Mouse (Mus musculus) bone marrow, adult 2 months (tissue): ENCODE data around the gene Scnn1g. TPM values are rescaled to one million over a fixed set of nuclear protein-coding genes. Genes with fewer than 3 reads are reported as not detected.

ENCODE experiments used
- H3K27ac ChIP-seq: fragments of 200-500 bp; 2 replicates; pipeline ENCODE4 v1.5.1; 2012; ENCODE audit warnings: low read depth, mild to moderate bottlenecking, control low read depth, inconsistent platforms, low read length; ENCODE audit not compliant: control insufficient read depth, poor library complexity, insufficient read depth
- H3K4me1 ChIP-seq: fragments of 200-500 bp; 2 replicates; pipeline ENCODE4 v1.6.1; 2011; ENCODE audit warnings: low read length; ENCODE audit not compliant: control insufficient read depth, insufficient read depth
- H3K4me3 ChIP-seq: fragments of 200-500 bp; replicated peaks from 2 replicates; pipeline ENCODE3; 2011; ENCODE audit warnings: mild to moderate bottlenecking, low read depth, low read length, control low read depth; ENCODE audit not compliant: control insufficient read depth
- CTCF ChIP-seq: fragments of 200-500 bp; IDR thresholded peaks from 2 replicates; pipeline ENCODE4 v1.5.1; 2011; ENCODE audit warnings: low read length, control low read depth; ENCODE audit not compliant: control insufficient read depth, insufficient read depth
- POLR2A ChIP-seq: fragments of 200-500 bp; IDR thresholded peaks from 2 replicates; pipeline ENCODE4 v1.6.1; 2011; ENCODE audit warnings: low read depth, mild to moderate bottlenecking, control low read depth, low read length, borderline replicate concordance; ENCODE audit not compliant: control insufficient read depth
- WGBS: fragments of 180-500 bp; shearing (Covaris S2); methylation state at CpG from one replicate; pipeline ENCODE4 v1.1.7; 2018; 5-methylcytosine and 5-hydroxymethylcytosine counted together
- polyA plus RNA-seq: library from polyadenylated mRNA; stranded (reverse); fragments of >200 nt; gene quantifications from 2 replicates; pipeline ENCODE4 v1.2.4, GENCODE M21; 2011; ENCODE audit warnings: low replicate concordance; ENCODE audit not compliant: missing spikeins, insufficient read depth, insufficient read length

The Scnn1g gene
- polyA plus RNA-seq, 1 experiment: not detected

DNA sequence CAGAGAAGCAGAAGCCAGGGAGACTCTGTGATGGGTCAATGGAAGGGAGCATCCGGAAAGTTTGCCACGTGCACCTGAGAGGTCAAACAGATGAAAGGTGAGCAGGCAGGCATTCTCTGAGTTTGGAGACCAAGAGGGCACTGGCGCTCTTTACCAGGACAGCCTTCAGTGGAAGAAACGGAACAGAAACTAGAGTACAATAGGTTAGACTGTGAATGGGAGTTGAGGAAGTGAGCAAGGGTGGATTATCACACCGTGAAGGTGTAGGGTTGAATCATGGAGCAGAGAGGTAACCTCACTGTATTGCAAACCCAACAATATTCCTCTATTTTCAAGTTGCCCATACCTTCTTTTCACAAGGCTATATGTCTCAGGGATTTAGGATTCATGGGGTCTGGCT lies 16.0 kb downstream of the Scnn1g start:
- 68% methylated on average over 5 of the region's 5 CpGs for WGBS
- TF ChIP-seq CTCF: no peak
- no peak for TF ChIP-seq POLR2A
- H3K4me3 ChIP-seq: no peak overlapping the region
- H3K27ac ChIP-seq: no peak overlapping the region
- H3K4me1 ChIP-seq: no peaks in the 10 kb centered on the region

DNA sequence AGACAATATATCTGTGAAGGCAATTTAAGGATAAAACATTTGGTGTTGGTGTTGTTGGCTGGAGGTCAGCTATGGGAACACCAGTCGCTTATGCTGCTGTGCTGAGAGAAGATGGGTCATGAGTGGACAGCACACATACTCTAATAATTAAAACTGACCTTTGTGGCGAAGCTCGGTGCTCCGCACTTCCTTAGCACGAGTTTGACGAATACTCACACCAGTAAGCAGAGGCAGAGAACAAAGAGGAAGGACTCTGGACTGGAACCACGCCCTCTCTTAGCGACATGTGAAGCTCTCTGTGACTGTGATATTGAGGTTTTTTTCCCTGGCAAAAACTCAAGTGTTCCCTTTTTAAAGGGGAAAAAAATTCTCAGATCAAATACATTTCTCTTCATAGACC lies 20.5 kb downstream of the Scnn1g start:
- no peak overlapping the region for H3K4me3 ChIP-seq
- no peaks in the 10 kb centered on the region for H3K4me1 ChIP-seq
- no peak for TF ChIP-seq POLR2A
- TF ChIP-seq CTCF: no peak
- WGBS: 23% methylated on average over 8 of the region's 8 CpGs
- H3K27ac ChIP-seq: no peak overlapping the region

DNA sequence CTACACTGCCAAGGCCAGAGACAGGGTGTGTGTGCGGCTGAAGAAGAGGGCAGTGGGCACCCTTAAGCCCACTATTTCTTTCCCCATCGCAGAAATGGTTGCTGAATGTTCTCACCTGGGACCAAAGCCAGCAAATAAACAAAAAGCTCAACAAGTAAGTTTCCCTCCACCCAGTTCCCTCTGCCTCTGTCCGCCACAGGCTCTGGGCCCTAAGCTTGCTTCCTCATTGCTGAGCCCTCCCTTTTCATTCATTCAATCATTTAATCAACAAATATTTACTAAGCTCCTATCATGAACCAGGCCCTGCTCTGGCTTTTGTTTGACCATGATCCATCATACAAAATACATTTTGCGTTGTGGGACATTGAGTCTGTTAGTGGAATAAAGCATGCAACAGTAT lies 29.0 kb downstream of the Scnn1g start:
- WGBS: 79% methylated on average over 4 of the region's 4 CpGs
- H3K4me3 ChIP-seq: no peak overlapping the region
- H3K27ac ChIP-seq: no peak overlapping the region
- TF ChIP-seq CTCF (no peak), POLR2A (no peak)
- no peaks in the 10 kb centered on the region for H3K4me1 ChIP-seq

GRCm38 (mm10) chr7:121767900-121768299 lies 33.6 kb downstream of the Scnn1g start:
- Histone ChIP-seq H3K27ac (no peak overlapping the region), H3K4me3 (no peak overlapping the region), H3K4me1 (no peaks in the 10 kb centered on the region)
- 60% methylated on average over 3 of the region's 3 CpGs for WGBS
- no peak for TF ChIP-seq POLR2A
- TF ChIP-seq CTCF: no peak

DNA sequence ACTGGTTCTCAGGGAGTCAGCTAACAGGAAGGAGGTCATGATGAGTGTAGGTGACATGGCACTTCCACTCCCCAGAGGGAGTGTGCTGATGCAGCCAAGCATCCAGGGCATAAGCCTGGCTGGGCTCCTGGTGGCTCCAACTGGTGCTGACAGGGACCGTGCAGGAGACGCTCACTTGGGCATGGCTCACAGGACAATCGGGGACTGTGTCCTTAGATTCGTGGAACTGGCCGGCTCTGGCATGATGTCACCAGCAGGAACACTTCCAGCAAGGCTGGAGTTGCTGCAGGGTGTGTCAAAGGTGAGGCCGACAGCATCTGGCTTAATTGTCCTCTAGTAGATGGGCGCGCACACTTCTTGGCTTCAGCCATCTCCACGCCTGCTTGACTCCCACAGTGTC lies 34.7 kb downstream of the Scnn1g start:
- H3K4me3 ChIP-seq: no peak overlapping the region
- no peak overlapping the region for H3K27ac ChIP-seq
- no peaks in the 10 kb centered on the region for H3K4me1 ChIP-seq
- WGBS: 85% methylated on average over 9 of the region's 9 CpGs
- TF ChIP-seq POLR2A (no peak), CTCF (no peak)

DNA sequence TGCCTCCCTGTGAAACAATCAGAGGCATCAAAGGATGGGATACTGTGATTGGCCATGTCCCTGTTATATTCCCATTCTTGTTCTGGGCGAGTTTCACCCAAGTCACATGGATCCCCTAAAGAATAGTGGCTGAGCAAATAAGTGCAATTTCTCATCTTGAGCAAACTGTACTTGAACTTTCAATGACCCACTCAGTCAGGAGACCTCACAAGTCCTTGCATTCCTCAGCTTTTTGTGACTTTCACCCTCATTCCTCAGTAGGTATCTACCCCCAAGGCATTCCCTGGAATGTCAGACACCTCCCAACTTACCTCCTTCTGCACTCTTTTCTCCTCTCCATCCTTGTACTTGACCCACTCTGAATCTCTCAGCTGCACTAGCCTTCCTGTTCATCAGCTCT lies 44.3 kb downstream of the Scnn1g start:
- no peak overlapping the region for H3K4me3 ChIP-seq
- WGBS: 34% methylated on average over 1 of the region's 1 CpGs

DNA sequence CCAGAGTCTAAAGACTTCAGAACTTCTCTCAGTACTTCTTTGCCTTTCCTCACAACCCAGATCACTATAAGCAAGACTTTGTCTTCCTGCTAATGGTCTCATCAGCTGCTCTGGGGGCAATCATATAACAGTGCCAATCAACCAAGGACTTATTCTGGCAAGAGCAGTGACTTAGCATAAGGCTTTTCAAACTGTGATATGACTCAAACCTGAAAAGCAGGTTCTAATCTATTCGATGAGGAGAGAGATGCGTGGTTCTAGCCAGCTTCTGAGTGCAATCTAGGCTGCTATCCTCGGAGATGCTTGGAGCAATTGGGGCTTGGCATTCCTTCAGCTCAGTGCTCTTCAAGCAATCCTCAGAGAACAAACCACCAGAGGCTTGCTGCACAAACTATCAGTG lies 44.7 kb downstream of the Scnn1g start:
- WGBS: 78% methylated on average over 3 of the region's 3 CpGs
- Histone ChIP-seq H3K4me3 (no peak overlapping the region), H3K4me1 (no peaks in the 10 kb centered on the region), H3K27ac (no peak overlapping the region)
- TF ChIP-seq CTCF (no peak), POLR2A (no peak)

More for the DNA sequence above, 44.3 kb downstream of the Scnn1g start:
- no peaks in the 10 kb centered on the region for H3K4me1 ChIP-seq
- no peak overlapping the region for H3K27ac ChIP-seq
- TF ChIP-seq POLR2A: no peak

GRCm38 (mm10) chr7:121779409-121779808 lies 45.1 kb downstream of the Scnn1g start:
- TF ChIP-seq CTCF (no peak), POLR2A (no peak)
- H3K4me1 ChIP-seq: no peaks in the 10 kb centered on the region
- H3K27ac ChIP-seq: no peak overlapping the region
- H3K4me3 ChIP-seq: no peak overlapping the region

DNA sequence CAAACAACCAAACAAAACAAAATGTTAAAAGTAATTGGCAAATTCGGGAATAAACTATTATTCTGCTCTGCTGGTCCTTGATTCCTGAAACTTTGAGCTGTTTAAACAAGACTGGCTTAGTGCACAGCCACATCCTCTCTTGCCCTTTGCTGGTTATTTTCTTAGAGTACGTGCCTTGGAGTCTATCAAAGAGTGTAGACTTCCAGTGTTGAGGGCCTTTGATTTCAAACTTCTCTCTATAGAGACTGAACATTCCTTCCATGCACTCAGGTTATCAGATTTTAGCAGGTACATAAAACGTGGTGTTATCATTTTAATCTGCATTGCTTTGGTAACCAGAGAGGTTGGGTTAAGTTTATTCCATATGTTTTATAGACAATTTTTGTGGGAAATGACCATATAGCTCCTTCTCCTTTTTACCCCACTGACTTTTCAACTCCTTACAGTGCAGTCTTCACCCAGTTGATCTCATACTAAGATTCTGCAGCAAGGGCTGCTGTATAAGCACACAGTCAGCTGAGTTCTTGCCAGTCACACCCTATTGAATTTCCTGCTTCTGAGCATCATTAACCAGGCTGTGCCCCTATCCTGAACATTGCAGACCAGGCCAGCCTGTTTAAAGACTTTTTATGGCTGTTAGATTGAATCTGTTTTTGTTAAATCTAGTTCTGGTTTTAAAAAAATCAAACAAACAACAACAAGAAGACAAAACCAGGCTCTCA lies 48.1 kb downstream of the Scnn1g start:
- Histone ChIP-seq H3K4me1 (no peaks in the 10 kb centered on the region), H3K27ac (no peak overlapping the region), H3K4me3 (no peak overlapping the region)
- 54% methylated on average over 3 of the region's 3 CpGs for WGBS
- no peak for TF ChIP-seq POLR2A
- TF ChIP-seq CTCF: no peak
